ENCODE assay signal across 26 mouse cellular contexts in genomic region chr10:54014116-54014758, GRCm38 (mm10).
A peak's percentile ranks its signal among the peaks of the same experiment; 100 is the strongest.
DNase-seq lines count a peak whose midpoint lies in the region; ATAC-seq and TF ChIP-seq lines count a peak whose summit lies in the region.
"Had no signal": no experiment of that assay in that cellular context is flagged by ENCODE, and none has a peak within 500 bp of the region (broad histone marks: within the 10 kb centered on the region; RNA-seq: fewer than 3 reads in every experiment).

No protein-coding gene starts in this region.

- H3K4me1 ChIP-seq in heart, adult 2 months (ENCODE audit: control insufficient read depth, insufficient read depth, low read length) = no peaks in the 10 kb centered on the region
- H3K4me1 ChIP-seq: embryonic facial prominence, embryonic 15.5 days; hindbrain, embryonic 13.5 days; lung, embryonic 15.5 days; stomach, embryonic 15.5 days had no signal

- no peak for TF ChIP-seq EP300 in heart, adult 2 months (IDR thresholded peaks at IDR 0.05; ENCODE audit: insufficient read depth, low read depth, low read length)

- H3K36me3 ChIP-seq in heart, adult 2 months (ENCODE audit: control insufficient read depth, insufficient read depth, low read length) = no peaks in the 10 kb centered on the region
- H3K36me3 ChIP-seq: embryonic facial prominence, embryonic 15.5 days; G1E; hindbrain, embryonic 13.5 days; kidney, embryonic 15.5 days; limb, embryonic 10.5 days; lung, embryonic 15.5 days; stomach, embryonic 15.5 days had no signal

- H3K27me3 ChIP-seq in heart, adult 2 months (ENCODE audit: control insufficient read depth, insufficient read depth, low read length) = no peaks in the 10 kb centered on the region
- H3K27me3 ChIP-seq: embryonic facial prominence, embryonic 15.5 days; hindbrain, embryonic 13.5 days; kidney, embryonic 15.5 days; liver, embryonic 15.5 days; lung, embryonic 15.5 days; stomach, embryonic 15.5 days had no signal

- 89% methylated on average over 15 of the region's 15 CpGs for WGBS in heart, adult 2 months

- TF ChIP-seq POLR2A in heart, adult 2 months (IDR thresholded peaks at IDR 0.05; ENCODE audit: insufficient read depth, low read depth, low read length) = no peak

- TF ChIP-seq CTCF in heart, adult 2 months (IDR thresholded peaks at IDR 0.05) = no peak

- H3K27ac ChIP-seq in heart, adult 2 months = no peak overlapping the region
- H3K27ac ChIP-seq: embryonic facial prominence, embryonic 15.5 days; hindbrain, embryonic 13.5 days; kidney, embryonic 15.5 days; limb, embryonic 10.5 days; liver, embryonic 15.5 days; lung, embryonic 15.5 days; stomach, embryonic 15.5 days had no signal

- intact Hi-C loops in heart, adult 2 months (cut with DNase I) = no loop called here
- intact Hi-C loops in left cerebral cortex, postnatal 4 days (cut with DNase I) = no loop called here

- no peak overlapping the region for H3K4me3 ChIP-seq in heart, adult 2 months
- H3K4me3 ChIP-seq: embryonic facial prominence, embryonic 15.5 days; hindbrain, embryonic 13.5 days; kidney, embryonic 15.5 days; limb, embryonic 10.5 days; liver, embryonic 15.5 days; lung, embryonic 15.5 days; stomach, embryonic 15.5 days had no signal

- H3K9ac ChIP-seq in heart, adult 2 months (ENCODE audit: low read depth, low read length) = no peak overlapping the region
- H3K9ac ChIP-seq: embryonic facial prominence, embryonic 15.5 days; hindbrain, embryonic 13.5 days; kidney, embryonic 15.5 days; liver, embryonic 15.5 days; lung, embryonic 15.5 days; stomach, embryonic 15.5 days had no signal

- peak; percentile 61 for DNase-seq in heart, adult 11 months
- no peak for DNase-seq in heart, adult 2 months
- DNase-seq in naive thymus-derived CD4-positive, alpha-beta T cell, adult 2 months (ENCODE audit: low read depth) = peak; percentile 20
- no peak for DNase-seq in left cerebral cortex, postnatal 4 days
- DNase-seq in testis, postnatal 10 days (ENCODE audit: low spot score) = no peak
- DNase-seq: adrenal gland, adult 2 months; cerebellum, adult 8-10 months; cerebellum, postnatal 36 days; gastrocnemius, postnatal 14 days; kidney, adult 11 months; kidney, postnatal 36 days; liver; lung, postnatal 36 days; thymus, adult 18-20 months; thymus, postnatal 36 days had no signal

- H3K79me2 ChIP-seq in heart, adult 2 months (replicated peaks; ENCODE audit: control insufficient read depth, insufficient read depth, low read length) = peaks cover 2% of the 10 kb centered on the region

- ATAC-seq in CD4-positive, CD25-positive, alpha-beta regulatory T cell, adult 4 months = peak; percentile 37
- ATAC-seq in hematopoietic stem cell, adult 5-6 weeks (replicated peaks in 1 of 2; ENCODE audit: insufficient read depth in 1 of 2, low FRiP score in 2 of 2, low TSS enrichment in 1 of 2, low read depth in 1 of 2, poor library complexity in 2 of 2, severe bottlenecking in 2 of 2) = peak; percentile 61 to 68
- ATAC-seq: forebrain, embryonic 14.5 days had no signal

Comparison
In these comparisons a context has a peak if more than half of its experiments do, and no peak if none do; other contexts are left out.
1. DNase-seq: peak in heart, adult 11 months (single experiment) and naive thymus-derived CD4-positive, alpha-beta T cell, adult 2 months (single experiment); none in heart, adult 2 months (0 of 2), left cerebral cortex, postnatal 4 days (single experiment) and testis, postnatal 10 days (single experiment).